Mouse (Mus musculus): ENCODE results near the gene Ankrd6. TPM values are rescaled to one million over a fixed set of nuclear protein-coding genes. Genes with fewer than 3 reads are reported as not detected.

Ankrd6 gene
- total and polyA plus RNA-seq, 3 experiments = 1.1 to 1.8 TPM; not detected in 1

GRCm38 (mm10) chr4:32799966-32800576, 150.6 kb downstream of the Ankrd6 start, which contains the start of gene Lyrm2:
Gene Lyrm2, plus strand, starts transcription at chr4:32800253.
- peak within 1 kb of the TSS; percentile 92 for H3K9ac ChIP-seq (ENCODE audit: control insufficient read depth, low read depth, low read length, poor library complexity, severe bottlenecking)
- TF ChIP-seq CTCF (IDR thresholded peaks at IDR 0.05 in 2 of 3, conservative IDR thresholded peaks at IDR 0.05 in 1 of 3; ENCODE audit: control insufficient read depth in 1 of 3, insufficient read depth in 1 of 3, low read depth in 2 of 3, low read length in 3 of 3, poor library complexity in 1 of 3, severe bottlenecking in 1 of 3) = no peak
- TF ChIP-seq ZNF384 (IDR thresholded peaks at IDR 0.05; ENCODE audit: low read depth, low read length) = no peak
- peak; percentile 38; the same call in 1 of the 2 replicates for TF ChIP-seq NRF1 (IDR thresholded peaks at IDR 0.05; ENCODE audit: insufficient read depth, low read depth, low read length, poor library complexity, severe bottlenecking)
- TF ChIP-seq POLR2AphosphoS5 (IDR thresholded peaks at IDR 0.05; ENCODE audit: borderline replicate concordance, low read depth, low read length) = no peak
- peak; percentile 91 for TF ChIP-seq NELFE (IDR thresholded peaks at IDR 0.05; ENCODE audit: low read depth, low read length)
- no peak for TF ChIP-seq ETS1 (IDR thresholded peaks at IDR 0.05; ENCODE audit: low read depth, low read length)
- peak; percentile 74 for TF ChIP-seq TBP (IDR thresholded peaks at IDR 0.05; ENCODE audit: low read depth, low read length)
- peak; percentile 75; the same call in 1 of the 2 replicates for TF ChIP-seq SIN3A (IDR thresholded peaks at IDR 0.05; ENCODE audit: low read length)
- peak; percentile 91 to 95 for TF ChIP-seq POLR2A (IDR thresholded peaks at IDR 0.05; ENCODE audit: control insufficient read depth in 1 of 2, insufficient read depth in 1 of 2, low read depth in 1 of 2, low read length in 2 of 2, poor library complexity in 1 of 2)
- peak; percentile 34; the same call in 1 of the 2 replicates for TF ChIP-seq USF1 (IDR thresholded peaks at IDR 0.05; ENCODE audit: low read depth, low read length)
- TF ChIP-seq TCF12 (IDR thresholded peaks at IDR 0.05; ENCODE audit: low read depth, low read length) = peak; percentile 57; the same call in 1 of the 2 replicates
- TF ChIP-seq BHLHE40 (IDR thresholded peaks at IDR 0.05; ENCODE audit: borderline replicate concordance, low read depth, low read length) = no peak
- peak; percentile 82; the same call in 1 of the 2 replicates for TF ChIP-seq POLR2AphosphoS2 (IDR thresholded peaks at IDR 0.05; ENCODE audit: low read length)
- TF ChIP-seq UBTF (IDR thresholded peaks at IDR 0.05; ENCODE audit: borderline replicate concordance, insufficient read depth, low read depth, low read length) = no peak
- TF ChIP-seq SMC3 (IDR thresholded peaks at IDR 0.05; ENCODE audit: low read depth, low read length) = no peak
- no peak for TF ChIP-seq MXI1 (IDR thresholded peaks at IDR 0.05; ENCODE audit: low read depth, low read length)
- TF ChIP-seq HCFC1 (IDR thresholded peaks at IDR 0.05; ENCODE audit: low read depth, low read length) = peak; percentile 86
- TF ChIP-seq ZMIZ1 (IDR thresholded peaks at IDR 0.05; ENCODE audit: low read depth, low read length) = peak; percentile 87
- TF ChIP-seq RAD21 (IDR thresholded peaks at IDR 0.05; ENCODE audit: low read depth, low read length) = no peak
- peak; percentile 96 for TF ChIP-seq ELF1 (IDR thresholded peaks at IDR 0.05; ENCODE audit: low read depth, low read length)
- no peak for TF ChIP-seq CHD1 (IDR thresholded peaks at IDR 0.05; ENCODE audit: low read depth, low read length)
- TF ChIP-seq ZC3H11A (IDR thresholded peaks at IDR 0.05; ENCODE audit: low read depth, low read length) = no peak
- no peak for TF ChIP-seq MEF2A (IDR thresholded peaks at IDR 0.05; ENCODE audit: extremely low read depth, insufficient replicate concordance, low read depth, low read length, poor library complexity, severe bottlenecking)
- TF ChIP-seq MAX (IDR thresholded peaks at IDR 0.05; ENCODE audit: low read length) = no peak; the same call in 1 of the 2 replicates
- H3K4me1 ChIP-seq (ENCODE audit: control insufficient read depth in 1 of 2, insufficient read depth in 2 of 2, low read length in 2 of 2) = peaks cover 0 to 5% of the 10 kb centered on the region in 2 experiments; a peak in 2 of 4 replicates
- no peaks in the 10 kb centered on the region for H3K9me3 ChIP-seq (replicated peaks; ENCODE audit: insufficient read depth, low read length)
- peak within 1 kb of the TSS; percentile 91 for H3K27ac ChIP-seq (ENCODE audit: control insufficient read depth, low read depth, low read length)
- peak; percentile 91 for DNase-seq (ENCODE audit: low read depth, low spot score)
- H3K79me2 ChIP-seq (ENCODE audit: control insufficient read depth, insufficient read depth, low read length, poor library complexity) = no peaks in the 10 kb centered on the region; the same call in 1 of the 2 replicates
- H3K36me3 ChIP-seq (ENCODE audit: control insufficient read depth in 1 of 2, insufficient read depth in 2 of 2, low read length in 2 of 2) = peaks cover 0 to 5% of the 10 kb centered on the region in 2 experiments; a peak in 2 of 4 replicates
- peak within 1 kb of the TSS; percentile 69 to 83 for H3K4me3 ChIP-seq (ENCODE audit: control insufficient read depth in 1 of 2, insufficient read depth in 1 of 2, low read depth in 2 of 2, low read length in 2 of 2)
- no peaks in the 10 kb centered on the region for H3K27me3 ChIP-seq (ENCODE audit: control insufficient read depth in 1 of 2, insufficient read depth in 2 of 2, low read length in 2 of 2)
